In the genomic region with DNA sequence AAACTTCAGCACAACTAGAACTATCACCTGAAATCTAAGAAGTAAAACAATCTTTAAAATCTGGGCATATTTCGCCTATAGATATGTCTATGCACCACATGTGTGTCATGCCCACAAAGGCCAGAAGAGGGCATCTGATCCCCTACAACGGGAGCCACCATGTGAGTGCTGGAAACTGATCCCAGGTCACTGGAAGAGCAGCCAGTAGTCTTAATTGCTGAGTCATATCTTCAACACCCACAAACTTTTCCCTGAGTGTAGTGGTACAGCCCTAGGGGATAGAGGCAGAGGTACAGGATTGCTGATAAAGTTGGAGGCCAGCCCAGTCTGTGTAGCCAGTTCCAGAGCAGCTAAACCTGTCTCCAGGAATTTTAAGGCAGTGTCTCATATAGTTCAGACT, we compare ENCODE assay signal across 9 mouse cellular contexts. TPM values are rescaled to one million over a fixed set of nuclear protein-coding genes. Genes with fewer than 3 reads are reported as not detected.
DNase-seq lines count a peak whose midpoint lies in the region; ATAC-seq and TF ChIP-seq lines count a peak whose summit lies in the region.
"Had no signal": no experiment of that assay in that cellular context is flagged by ENCODE, and none has a peak within 500 bp of the region (broad histone marks: within the 10 kb centered on the region; RNA-seq: fewer than 3 reads in every experiment).

No protein-coding gene starts in this region.

- DNase-seq in kidney, postnatal 0 days (ENCODE audit: low spot score): no peak
- peak; percentile 19 for DNase-seq in adipocyte (ENCODE audit: low spot score)
- no peak for DNase-seq in liver, postnatal 0 days
- no peak for DNase-seq in frontal cortex, postnatal 25 days (ENCODE audit: low spot score in 2 of 2)
- no peak for DNase-seq in cerebellum, postnatal 4 days (ENCODE audit: low spot score in 2 of 2)
- DNase-seq: adrenal gland, adult 8-10 months had no signal

- ATAC-seq in kidney, postnatal 0 days (replicated peaks; ENCODE audit: low FRiP score, low read depth): no peak
- ATAC-seq in kidney, embryonic 16.5 days (ENCODE audit: low FRiP score, low TSS enrichment): no peak
- ATAC-seq in liver, postnatal 0 days: peak; percentile 41; the same call in 1 of the 2 replicates

- H3K4me1 ChIP-seq in kidney, postnatal 0 days (replicated peaks; ENCODE audit: insufficient read depth, low read length): no peaks in the 10 kb centered on the region
- no peaks in the 10 kb centered on the region; the same call in 1 of the 2 replicates for H3K4me1 ChIP-seq in kidney, embryonic 16.5 days (ENCODE audit: insufficient read depth, low read length)
- H3K4me1 ChIP-seq in E14TG2a.4 (replicated peaks; ENCODE audit: low read depth, low read length): peaks cover 53% of the 10 kb centered on the region
- no peaks in the 10 kb centered on the region for H3K4me1 ChIP-seq in liver, postnatal 0 days (ENCODE audit: insufficient read depth)
- H3K4me1 ChIP-seq: heart, embryonic 10.5 days had no signal

- no peak overlapping the region for H3K27ac ChIP-seq in kidney, postnatal 0 days
- H3K27ac ChIP-seq in kidney, embryonic 16.5 days (ENCODE audit: low read length): no peak overlapping the region
- H3K27ac ChIP-seq in liver, postnatal 0 days (ENCODE audit: low read depth): no peak overlapping the region
- H3K27ac ChIP-seq: heart, embryonic 10.5 days had no signal

- peak; percentile 60 for TF ChIP-seq CTCF in kidney, postnatal 0 days (IDR thresholded peaks at IDR 0.05; ENCODE audit: low read depth)
- TF ChIP-seq CTCF in E14TG2a.4 (conservative IDR thresholded peaks at IDR 0.05; ENCODE audit: low read length): peak; percentile 65
- TF ChIP-seq CTCF in liver, postnatal 0 days (IDR thresholded peaks at IDR 0.05; ENCODE audit: low read depth): peak; percentile 65

- no peaks in the 10 kb centered on the region for H3K27me3 ChIP-seq in kidney, postnatal 0 days (ENCODE audit: insufficient read depth, low read length)
- no peaks in the 10 kb centered on the region for H3K27me3 ChIP-seq in kidney, embryonic 16.5 days (ENCODE audit: insufficient read depth, low read length)
- no peaks in the 10 kb centered on the region for H3K27me3 ChIP-seq in E14TG2a.4 (ENCODE audit: insufficient read depth, low read length)
- no peaks in the 10 kb centered on the region for H3K27me3 ChIP-seq in liver, postnatal 0 days (ENCODE audit: insufficient read depth, low read length)

- H3K4me3 ChIP-seq in kidney, postnatal 0 days (replicated peaks; ENCODE audit: low read depth, low read length): no peak overlapping the region
- no peak overlapping the region for H3K4me3 ChIP-seq in kidney, embryonic 16.5 days (ENCODE audit: low read length)
- H3K4me3 ChIP-seq in E14TG2a.4 (replicated peaks; ENCODE audit: low read length): no peak overlapping the region
- no peak overlapping the region for H3K4me3 ChIP-seq in liver, postnatal 0 days (ENCODE audit: low read depth, low read length)
- H3K4me3 ChIP-seq: heart, embryonic 10.5 days had no signal

- WGBS in kidney, postnatal 0 days: 92% methylated on average over 2 of the region's 2 CpGs
- WGBS in kidney, embryonic 16.5 days: 87% methylated on average over 2 of the region's 2 CpGs
- WGBS in liver, postnatal 0 days (ENCODE audit: insufficient replicate concordance): 91% methylated on average over 2 of the region's 2 CpGs

- TF ChIP-seq EP300 in liver, postnatal 0 days (IDR thresholded peaks at IDR 0.05; ENCODE audit: low read depth): no peak

- H3K36me3 ChIP-seq in kidney, postnatal 0 days (ENCODE audit: insufficient read depth, low read length): peaks cover 52% of the 10 kb centered on the region
- H3K36me3 ChIP-seq in kidney, embryonic 16.5 days (ENCODE audit: insufficient read depth, low read length): peaks cover 55% of the 10 kb centered on the region
- H3K36me3 ChIP-seq in E14TG2a.4 (ENCODE audit: insufficient read depth, low read length): peaks cover 97% of the 10 kb centered on the region
- peaks cover 91% of the 10 kb centered on the region for H3K36me3 ChIP-seq in liver, postnatal 0 days (replicated peaks; ENCODE audit: insufficient read depth, low read length)

- no peak overlapping the region for H3K4me2 ChIP-seq in kidney, postnatal 0 days (ENCODE audit: low read length)
- no peak overlapping the region for H3K4me2 ChIP-seq in kidney, embryonic 16.5 days (replicated peaks; ENCODE audit: low read depth, low read length)
- no peak overlapping the region for H3K4me2 ChIP-seq in liver, postnatal 0 days (ENCODE audit: low read depth, low read length)

- no peaks in the 10 kb centered on the region for H3K9me3 ChIP-seq in kidney, postnatal 0 days (replicated peaks; ENCODE audit: low read length)
- peaks cover 5% of the 10 kb centered on the region; the same call in 1 of the 2 replicates for H3K9me3 ChIP-seq in kidney, embryonic 16.5 days (ENCODE audit: low read length)
- no peaks in the 10 kb centered on the region for H3K9me3 ChIP-seq in E14TG2a.4 (ENCODE audit: low read length)
- H3K9me3 ChIP-seq in liver, postnatal 0 days (ENCODE audit: low read length): no peaks in the 10 kb centered on the region
- H3K9me3 ChIP-seq: heart, embryonic 10.5 days had no signal

- no peak overlapping the region for H3K9ac ChIP-seq in kidney, postnatal 0 days (ENCODE audit: low read depth, low read length)
- no peak overlapping the region for H3K9ac ChIP-seq in kidney, embryonic 16.5 days (replicated peaks; ENCODE audit: low read length)
- no peak overlapping the region for H3K9ac ChIP-seq in liver, postnatal 0 days (replicated peaks)

RNA-seq across cellular contexts. Expression of a gene that starts 11.6 kb away (rescaled TPM):
- 35.0 and 36.2 TPM in 2 replicates for polyA plus RNA-seq in kidney, postnatal 0 days (2015; fragmentation: Nextera tagmentation; extraction: Ambion mirVana)
- polyA plus RNA-seq in kidney, embryonic 16.5 days (2015; fragmentation: Nextera tagmentation; extraction: Ambion mirVana): 46.4 and 47.0 TPM in 2 replicates
- 37.0 and 39.0 TPM in 2 replicates for polyA plus RNA-seq in liver, postnatal 0 days (2015; fragmentation: Nextera tagmentation; extraction: Ambion mirVana)

RNA-seq across cellular contexts. Expression of a gene that starts 22.4 kb away (rescaled TPM):
- 33.9 and 35.0 TPM in 2 replicates for polyA plus RNA-seq in kidney, postnatal 0 days (2015; fragmentation: Nextera tagmentation; extraction: Ambion mirVana)
- 34.5 and 38.8 TPM in 2 replicates for polyA plus RNA-seq in kidney, embryonic 16.5 days (2015; fragmentation: Nextera tagmentation; extraction: Ambion mirVana)
- polyA plus RNA-seq in liver, postnatal 0 days (2015; fragmentation: Nextera tagmentation; extraction: Ambion mirVana): 263 and 271 TPM in 2 replicates

RNA-seq across cellular contexts. Expression of a gene that starts 29.1 kb away (rescaled TPM):
- polyA plus RNA-seq in kidney, postnatal 0 days (2015; fragmentation: Nextera tagmentation; extraction: Ambion mirVana): 0.27 and 0.33 TPM in 2 replicates
- polyA plus RNA-seq in kidney, embryonic 16.5 days (2015; fragmentation: Nextera tagmentation; extraction: Ambion mirVana): 0.56 and 0.85 TPM in 2 replicates
- polyA plus RNA-seq in liver, postnatal 0 days (2015; fragmentation: Nextera tagmentation; extraction: Ambion mirVana): 0.06 and 0.08 TPM in 2 replicates

RNA-seq across cellular contexts. Expression of a gene that starts 32.6 kb away (rescaled TPM):
- polyA plus RNA-seq in kidney, postnatal 0 days (2015; fragmentation: Nextera tagmentation; extraction: Ambion mirVana): 17.0 and 22.4 TPM in 2 replicates
- 50.7 and 51.8 TPM in 2 replicates for polyA plus RNA-seq in kidney, embryonic 16.5 days (2015; fragmentation: Nextera tagmentation; extraction: Ambion mirVana)
- 11.2 and 13.0 TPM in 2 replicates for polyA plus RNA-seq in liver, postnatal 0 days (2015; fragmentation: Nextera tagmentation; extraction: Ambion mirVana)
